ENCODE assay signal across 22 mouse cellular contexts in genomic region chr2:66240334-66240733, GRCm38 (mm10). TPM values are rescaled to one million over a fixed set of nuclear protein-coding genes. Genes with fewer than 3 reads are reported as not detected.
A peak's percentile ranks its signal among the peaks of the same experiment; 100 is the strongest.
DNase-seq lines count a peak whose midpoint lies in the region; ATAC-seq and TF ChIP-seq lines count a peak whose summit lies in the region.
"Had no signal": no experiment of that assay in that cellular context is flagged by ENCODE, and none has a peak within 500 bp of the region (broad histone marks: within the 10 kb centered on the region; RNA-seq: fewer than 3 reads in every experiment).

No protein-coding gene starts in this region.

- TF ChIP-seq CTCF in lung, adult 2 months (IDR thresholded peaks at IDR 0.05; ENCODE audit: insufficient read depth, low read length), result no peak

- peak; percentile 40; the same call in 1 of the 2 replicates for ATAC-seq in cerebellum, adult (ENCODE audit: insufficient number of reproducible peaks, low FRiP score, low TSS enrichment)
- ATAC-seq: CD4-positive, CD25-positive, alpha-beta regulatory T cell, adult 4 months; forebrain, embryonic 16.5 days; hindbrain, postnatal 0 days had no signal

- no peak for TF ChIP-seq POLR2A in lung, adult 2 months (IDR thresholded peaks at IDR 0.05; ENCODE audit: borderline replicate concordance, extremely low read depth, low read depth, low read length)

- DNase-seq in cerebellum, postnatal 4 days (ENCODE audit: low spot score in 2 of 2), result no peak
- DNase-seq in cerebellum, adult 11-12 months, result peak; percentile 30
- DNase-seq in cerebellum, adult 9-10 months, result peak; percentile 47
- DNase-seq in cerebellum, postnatal 25 days, result peak; percentile 38 to 64
- DNase-seq in gastrocnemius, postnatal 14 days, result no peak
- DNase-seq in lung, adult 2 months, result no peak
- no peak for DNase-seq in gastrocnemius, postnatal 10 days
- DNase-seq: adrenal gland, postnatal 10 days; B cell, adult 2 months; gastrocnemius, postnatal 36 days; heart, adult 18-20 months; heart, postnatal 14 days; kidney, adult 18-20 months had no signal

- H3K4me1 ChIP-seq in lung, adult 2 months (ENCODE audit: control insufficient read depth, insufficient read depth, low read length), result no peaks in the 10 kb centered on the region
- H3K4me1 ChIP-seq: embryonic facial prominence, embryonic 13.5 days; forebrain, embryonic 12.5 days; heart, embryonic 15.5 days; hindbrain, embryonic 13.5 days had no signal

- H3K4me3 ChIP-seq in lung, adult 2 months (replicated peaks; ENCODE audit: extremely low read depth, low read depth, low read length), result no peak overlapping the region
- H3K4me3 ChIP-seq: embryonic facial prominence, embryonic 13.5 days; forebrain, embryonic 12.5 days; heart, embryonic 15.5 days; hindbrain, embryonic 13.5 days had no signal

- 84% methylated on average over 1 of the region's 1 CpGs for WGBS in lung, adult 2 months

- intact Hi-C loops in gastrocnemius, postnatal 14 days (cut with DNase I; ENCODE audit: low total_unique reads), result no loop called here

RNA-seq across cellular contexts. Expression of gene Ttc21b, which starts 16.1 kb away (rescaled TPM):
- total RNA-seq in gastrocnemius, postnatal 14 days (2021), result 1 to 10 TPM; 1.3 to 1.5 TPM
- 3.2 and 4.2 TPM in 2 replicates for polyA plus RNA-seq in lung, adult 2 months (2012; rRNA removed)
- total RNA-seq in gastrocnemius, postnatal 10 days (2021), result 1 to 10 TPM; 2.0 to 2.7 TPM
- polyA plus RNA-seq: G1E had no signal

Comparison
In these comparisons a context has a peak if more than half of its experiments do, and no peak if none do; other contexts are left out.
1. DNase-seq: peak in cerebellum, adult 11-12 months (single experiment), cerebellum, adult 9-10 months (single experiment) and cerebellum, postnatal 25 days (2 of 2); none in cerebellum, postnatal 4 days (0 of 2), gastrocnemius, postnatal 14 days (single experiment), lung, adult 2 months (single experiment) and gastrocnemius, postnatal 10 days (single experiment).